Mouse (Mus musculus): ENCODE measurements at regions not wholly inside any gene's neighbourhood (a gene's known extent, or its start where the extent isn't known, plus 50 kb on each side); places are given as distances from the start of the nearest gene placed in this dataset.
A peak's percentile ranks its signal among the peaks of the same experiment; 100 is the strongest.

GRCm38 (mm10) chr14:120137680-120138136 is 95.5 kb upstream of the Oxgr1 start:
- Histone ChIP-seq H3K4me3 (peak overlapping the region; percentile 41), H3K27ac (peak overlapping the region; percentile 77), H3K36me3 (no peaks in the 10 kb centered on the region), H3K4me1 (peaks cover 13% of the 10 kb centered on the region), H3K27me3 (ENCODE audit: low read depth, poor library complexity, severe bottlenecking) (no peaks in the 10 kb centered on the region), H3K9me3 (replicated peaks) (no peaks in the 10 kb centered on the region)
- peak; percentile 98 for DNase-seq (ENCODE audit: low spot score)
- WGBS: 5% methylated on average over 21 of the region's 21 CpGs

- Histone ChIP-seq H3K4me3 (no peak overlapping the region), H3K27me3 (ENCODE audit: low read depth, poor library complexity, severe bottlenecking) (no peaks in the 10 kb centered on the region), H3K27ac (no peak overlapping the region), H3K4me1 (peaks cover 12% of the 10 kb centered on the region), H3K9me3 (replicated peaks) (no peaks in the 10 kb centered on the region), H3K36me3 (no peaks in the 10 kb centered on the region)
- 83% methylated on average over 5 of the region's 5 CpGs for WGBS
- DNase-seq (ENCODE audit: low spot score): no peak
These were observed 96.3 kb upstream of the Oxgr1 start for GRCm38 (mm10) chr14:120138546-120138945.

GRCm38 (mm10) chr14:120139256-120139655 is 97.0 kb upstream of the Oxgr1 start:
- peaks cover 10% of the 10 kb centered on the region for H3K4me1 ChIP-seq
- H3K36me3 ChIP-seq: no peaks in the 10 kb centered on the region
- no peak for DNase-seq (ENCODE audit: low spot score)
- no peak overlapping the region for H3K4me3 ChIP-seq
- H3K27ac ChIP-seq: no peak overlapping the region
- H3K9me3 ChIP-seq (replicated peaks): no peaks in the 10 kb centered on the region
- no peaks in the 10 kb centered on the region for H3K27me3 ChIP-seq (ENCODE audit: low read depth, poor library complexity, severe bottlenecking)
- 97% methylated on average over 14 of the region's 14 CpGs for WGBS

- H3K4me3 ChIP-seq: no peak overlapping the region
- no peaks in the 10 kb centered on the region for H3K9me3 ChIP-seq (replicated peaks)
- H3K4me1 ChIP-seq: peaks cover 10% of the 10 kb centered on the region
- DNase-seq (ENCODE audit: low spot score): no peak
- 81% methylated on average over 16 of the region's 16 CpGs for WGBS
- H3K27ac ChIP-seq: no peak overlapping the region
- H3K27me3 ChIP-seq (ENCODE audit: low read depth, poor library complexity, severe bottlenecking): no peaks in the 10 kb centered on the region
- no peaks in the 10 kb centered on the region for H3K36me3 ChIP-seq
These were observed 97.4 kb upstream of the Oxgr1 start for GRCm38 (mm10) chr14:120139671-120140071.

GRCm38 (mm10) chr14:120140211-120140610 is 98.0 kb upstream of the Oxgr1 start:
- H3K27ac ChIP-seq: no peak overlapping the region
- no peaks in the 10 kb centered on the region for H3K36me3 ChIP-seq
- 91% methylated on average over 8 of the region's 8 CpGs for WGBS
- DNase-seq (ENCODE audit: low spot score): no peak
- H3K4me1 ChIP-seq: peaks cover 10% of the 10 kb centered on the region
- no peaks in the 10 kb centered on the region for H3K9me3 ChIP-seq (replicated peaks)
- no peak overlapping the region for H3K4me3 ChIP-seq
- no peaks in the 10 kb centered on the region for H3K27me3 ChIP-seq (ENCODE audit: low read depth, poor library complexity, severe bottlenecking)

- H3K9me3 ChIP-seq (replicated peaks): no peaks in the 10 kb centered on the region
- 89% methylated on average over 14 of the region's 14 CpGs for WGBS
- no peak overlapping the region for H3K4me3 ChIP-seq
- H3K27me3 ChIP-seq (ENCODE audit: low read depth, poor library complexity, severe bottlenecking): no peaks in the 10 kb centered on the region
- H3K36me3 ChIP-seq: no peaks in the 10 kb centered on the region
- DNase-seq (ENCODE audit: low spot score): no peak
- no peak overlapping the region for H3K27ac ChIP-seq
- H3K4me1 ChIP-seq: peaks cover 10% of the 10 kb centered on the region
These were observed 98.8 kb upstream of the Oxgr1 start for GRCm38 (mm10) chr14:120140791-120141747.

GRCm38 (mm10) chr14:120142281-120142680 is 100.0 kb upstream of the Oxgr1 start:
- Histone ChIP-seq H3K36me3 (no peaks in the 10 kb centered on the region), H3K4me1 (peaks cover 21% of the 10 kb centered on the region), H3K27ac (no peak overlapping the region), H3K4me3 (no peak overlapping the region), H3K9me3 (replicated peaks) (no peaks in the 10 kb centered on the region), H3K27me3 (ENCODE audit: low read depth, poor library complexity, severe bottlenecking) (no peaks in the 10 kb centered on the region)
- WGBS: 78% methylated on average over 4 of the region's 4 CpGs
- DNase-seq (ENCODE audit: low spot score): no peak

GRCm38 (mm10) chr14:120144451-120144850 is 102.2 kb upstream of the Oxgr1 start:
- Histone ChIP-seq H3K9me3 (replicated peaks) (no peaks in the 10 kb centered on the region), H3K4me1 (peaks cover 17% of the 10 kb centered on the region; the same call in 1 of the 2 replicates), H3K4me3 (no peak overlapping the region), H3K27ac (no peak overlapping the region), H3K27me3 (ENCODE audit: low read depth, poor library complexity, severe bottlenecking) (no peaks in the 10 kb centered on the region), H3K36me3 (no peaks in the 10 kb centered on the region)
- no peak for DNase-seq (ENCODE audit: low spot score)
- WGBS: 91% methylated on average over 6 of the region's 6 CpGs

GRCm38 (mm10) chr14:120146312-120146711 is 104.1 kb upstream of the Oxgr1 start:
- Histone ChIP-seq H3K9me3 (replicated peaks) (no peaks in the 10 kb centered on the region), H3K36me3 (no peaks in the 10 kb centered on the region), H3K27me3 (ENCODE audit: low read depth, poor library complexity, severe bottlenecking) (no peaks in the 10 kb centered on the region), H3K27ac (peak overlapping the region; percentile 30; the same call in 1 of the 2 replicates), H3K4me1 (peaks cover 32% of the 10 kb centered on the region), H3K4me3 (no peak overlapping the region)
- DNase-seq (ENCODE audit: low spot score): no peak
- 90% methylated on average over 11 of the region's 11 CpGs for WGBS

- H3K27ac ChIP-seq: peak overlapping the region; percentile 30; the same call in 1 of the 2 replicates
- no peak for DNase-seq (ENCODE audit: low spot score)
- H3K4me3 ChIP-seq: no peak overlapping the region
- H3K36me3 ChIP-seq: no peaks in the 10 kb centered on the region
- 75% methylated on average over 8 of the region's 8 CpGs for WGBS
- no peaks in the 10 kb centered on the region for H3K27me3 ChIP-seq (ENCODE audit: low read depth, poor library complexity, severe bottlenecking)
- H3K9me3 ChIP-seq (replicated peaks): no peaks in the 10 kb centered on the region
- H3K4me1 ChIP-seq: peaks cover 32% of the 10 kb centered on the region
These were observed 104.9 kb upstream of the Oxgr1 start for GRCm38 (mm10) chr14:120146908-120147770.

GRCm38 (mm10) chr14:120148803-120149202 is 106.6 kb upstream of the Oxgr1 start:
- H3K4me1 ChIP-seq: peaks cover 32% of the 10 kb centered on the region
- H3K27ac ChIP-seq: peak overlapping the region; percentile 30; the same call in 1 of the 2 replicates
- WGBS: 87% methylated on average over 11 of the region's 11 CpGs
- H3K36me3 ChIP-seq: no peaks in the 10 kb centered on the region
- no peaks in the 10 kb centered on the region for H3K27me3 ChIP-seq (ENCODE audit: low read depth, poor library complexity, severe bottlenecking)
- no peak overlapping the region for H3K4me3 ChIP-seq
- no peaks in the 10 kb centered on the region for H3K9me3 ChIP-seq (replicated peaks)
- DNase-seq (ENCODE audit: low spot score): no peak

GRCm38 (mm10) chr14:120149341-120149741 is 107.1 kb upstream of the Oxgr1 start:
- peaks cover 4% of the 10 kb centered on the region; the same call in 1 of the 2 replicates for H3K27me3 ChIP-seq (ENCODE audit: low read depth, poor library complexity, severe bottlenecking)
- no peak for DNase-seq (ENCODE audit: low spot score)
- no peaks in the 10 kb centered on the region for H3K9me3 ChIP-seq (replicated peaks)
- no peak overlapping the region for H3K4me3 ChIP-seq
- peaks cover 36% of the 10 kb centered on the region for H3K4me1 ChIP-seq
- WGBS: 91% methylated on average over 11 of the region's 11 CpGs
- no peaks in the 10 kb centered on the region for H3K36me3 ChIP-seq
- H3K27ac ChIP-seq: peak overlapping the region; percentile 30; the same call in 1 of the 2 replicates

All from limb, embryonic 10.5 days (tissue).